In the genomic region with DNA sequence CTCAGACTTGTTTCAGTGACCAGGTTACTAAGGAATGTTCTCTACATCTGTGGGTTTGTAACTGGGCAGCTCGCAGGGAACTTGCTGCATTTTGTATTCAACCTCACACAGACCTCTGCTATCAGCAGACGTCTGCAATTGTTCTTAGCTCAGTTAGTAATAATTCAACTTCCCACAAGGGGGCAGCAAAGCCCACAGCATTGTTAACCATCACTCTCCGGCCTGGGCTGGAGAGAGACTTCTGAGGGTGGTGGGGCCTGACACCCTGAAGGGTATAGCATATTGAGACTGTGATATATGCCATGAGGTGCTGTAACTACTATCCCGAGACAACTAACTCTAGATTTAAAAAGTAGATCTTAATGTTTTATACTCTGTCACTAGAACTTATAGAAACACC, we compare ENCODE assay signal across 9 mouse cellular contexts. TPM values are rescaled to one million over a fixed set of nuclear protein-coding genes. Genes with fewer than 3 reads are reported as not detected.
DNase-seq lines count a peak whose midpoint lies in the region; ATAC-seq and TF ChIP-seq lines count a peak whose summit lies in the region.
"Had no signal": no experiment of that assay in that cellular context is flagged by ENCODE, and none has a peak within 500 bp of the region (broad histone marks: within the 10 kb centered on the region; RNA-seq: fewer than 3 reads in every experiment).

No protein-coding gene starts in this region.

- ATAC-seq in CD4-positive, CD25-positive, alpha-beta regulatory T cell, adult 4 months, result peak; percentile 80
- no peak; the same call in 1 of the 2 replicates for ATAC-seq in kidney, postnatal 0 days (replicated peaks; ENCODE audit: low FRiP score, low read depth)
- ATAC-seq in neural tube, embryonic 11.5 days (ENCODE audit: insufficient read depth, low FRiP score, low TSS enrichment), result peak; percentile 77

- no peaks in the 10 kb centered on the region for H3K36me3 ChIP-seq in heart, embryonic 10.5 days
- H3K36me3 ChIP-seq in kidney, postnatal 0 days (ENCODE audit: insufficient read depth, low read length), result no peaks in the 10 kb centered on the region
- no peaks in the 10 kb centered on the region for H3K36me3 ChIP-seq in liver, adult 2 months (ENCODE audit: control insufficient read depth, insufficient read depth, low read length)
- no peaks in the 10 kb centered on the region for H3K36me3 ChIP-seq in neural tube, embryonic 11.5 days (ENCODE audit: control insufficient read depth, insufficient read depth, low read length)

- H3K79me2 ChIP-seq in liver, adult 2 months (ENCODE audit: control insufficient read depth, insufficient read depth, low read length), result no peaks in the 10 kb centered on the region

- H3K27ac ChIP-seq in heart, embryonic 10.5 days, result no peak overlapping the region
- H3K27ac ChIP-seq in kidney, postnatal 0 days, result no peak overlapping the region
- H3K27ac ChIP-seq in liver, adult 2 months (replicated peaks; ENCODE audit: insufficient read depth, low read depth, low read length), result no peak overlapping the region
- H3K27ac ChIP-seq in neural tube, embryonic 11.5 days (ENCODE audit: low read depth, low read length), result no peak overlapping the region

- H3K4me2 ChIP-seq in kidney, postnatal 0 days (ENCODE audit: low read length), result no peak overlapping the region
- H3K4me2 ChIP-seq in neural tube, embryonic 11.5 days (ENCODE audit: low read depth), result no peak overlapping the region

- DNase-seq in adrenal gland, postnatal 14 days, result peak; percentile 80
- peak; percentile 66 for DNase-seq in embryo, embryonic 11.5 days (ENCODE audit: low read depth, low spot score)
- peak; percentile 82 for DNase-seq in heart, embryonic 10.5 days (ENCODE audit: low spot score)
- peak; percentile 85 for DNase-seq in kidney, postnatal 0 days (ENCODE audit: low spot score)
- DNase-seq in liver, adult 2 months (ENCODE audit: extremely low read depth, low read depth, low spot score), result peak; percentile 24
- peak; percentile 78 for DNase-seq in neural tube, embryonic 11.5 days (ENCODE audit: low spot score)
- DNase-seq in testis, postnatal 14 days (ENCODE audit: low spot score), result peak; percentile 31

- peak; percentile 83 for TF ChIP-seq CTCF in kidney, postnatal 0 days (IDR thresholded peaks at IDR 0.05; ENCODE audit: low read depth)
- peak; percentile 78 for TF ChIP-seq CTCF in liver, adult 2 months (IDR thresholded peaks at IDR 0.05; ENCODE audit: low read depth, low read length)

- no peak for TF ChIP-seq POLR2A in liver, adult 2 months (IDR thresholded peaks at IDR 0.05; ENCODE audit: extremely low read depth, insufficient read depth, low read length)

- no peaks in the 10 kb centered on the region; the same call in 1 of the 2 replicates for H3K27me3 ChIP-seq in heart, embryonic 10.5 days (ENCODE audit: insufficient read depth, poor library complexity, severe bottlenecking)
- H3K27me3 ChIP-seq in kidney, postnatal 0 days (ENCODE audit: insufficient read depth, low read length), result no peaks in the 10 kb centered on the region
- H3K27me3 ChIP-seq in liver, adult 2 months (ENCODE audit: control insufficient read depth, insufficient read depth, low read length), result no peaks in the 10 kb centered on the region
- no peaks in the 10 kb centered on the region for H3K27me3 ChIP-seq in neural tube, embryonic 11.5 days (ENCODE audit: control insufficient read depth, insufficient read depth, low read length)

- WGBS in heart, embryonic 10.5 days, result 14% methylated on average over 4 of the region's 4 CpGs
- 10% methylated on average over 4 of the region's 4 CpGs for WGBS in kidney, postnatal 0 days
- WGBS in liver, adult 2 months, result 13% methylated on average over 4 of the region's 4 CpGs
- WGBS in neural tube, embryonic 11.5 days, result 20% methylated on average over 4 of the region's 4 CpGs

- no peaks in the 10 kb centered on the region for H3K9me3 ChIP-seq in heart, embryonic 10.5 days
- no peaks in the 10 kb centered on the region for H3K9me3 ChIP-seq in kidney, postnatal 0 days (replicated peaks; ENCODE audit: low read length)
- no peaks in the 10 kb centered on the region for H3K9me3 ChIP-seq in neural tube, embryonic 11.5 days (ENCODE audit: control insufficient read depth, low read length)

- 0 out of 2 replicates have a peak, but pooled peaks cover 5% of the 10 kb centered on the region for H3K4me1 ChIP-seq in heart, embryonic 10.5 days
- H3K4me1 ChIP-seq in kidney, postnatal 0 days (replicated peaks; ENCODE audit: insufficient read depth, low read length), result no peaks in the 10 kb centered on the region
- no peaks in the 10 kb centered on the region for H3K4me1 ChIP-seq in liver, adult 2 months (ENCODE audit: control insufficient read depth, insufficient read depth, low read length)
- no peaks in the 10 kb centered on the region for H3K4me1 ChIP-seq in neural tube, embryonic 11.5 days (ENCODE audit: control insufficient read depth, insufficient read depth, low read length)

- no peak overlapping the region for H3K4me3 ChIP-seq in heart, embryonic 10.5 days
- no peak overlapping the region for H3K4me3 ChIP-seq in kidney, postnatal 0 days (replicated peaks; ENCODE audit: low read depth, low read length)
- H3K4me3 ChIP-seq in liver, adult 2 months (ENCODE audit: insufficient read depth, low read depth, low read length), result no peak overlapping the region
- H3K4me3 ChIP-seq in neural tube, embryonic 11.5 days (ENCODE audit: low read depth, low read length), result no peak overlapping the region
- H3K4me3 ChIP-seq: erythroblast, embryonic 14.5 days had no signal

- no peak overlapping the region for H3K9ac ChIP-seq in kidney, postnatal 0 days (ENCODE audit: low read depth, low read length)
- H3K9ac ChIP-seq in liver, adult 2 months (ENCODE audit: low read depth, low read length), result no peak overlapping the region
- H3K9ac ChIP-seq in neural tube, embryonic 11.5 days (ENCODE audit: low read length), result no peak overlapping the region

RNA-seq across cellular contexts. Expression of gene Slc36a4, which starts 24.3 kb away (rescaled TPM):
- polyA plus RNA-seq in CD4-positive, CD25-positive, alpha-beta regulatory T cell, adult 4 months (2017; shearing (Covaris generic)), result 1 to 10 TPM; 4.3 to 6.1 TPM
- 28.1 and 33.3 TPM in 2 replicates for total RNA-seq in adrenal gland, postnatal 14 days (2021)
- 9.2 and 11.1 TPM in 2 replicates for polyA plus RNA-seq in heart, embryonic 10.5 days (2016; fragmentation: Nextera tagmentation; extraction: Ambion mirVana)
- polyA plus RNA-seq in kidney, postnatal 0 days (2015; fragmentation: Nextera tagmentation; extraction: Ambion mirVana), result 13.5 and 13.8 TPM in 2 replicates
- 3.8 and 4.6 TPM in 2 replicates for total RNA-seq in liver, adult 2 months (2014; rRNA removed)
- 1.9 and 2.6 TPM in 2 replicates for polyA plus RNA-seq in liver, adult 2 months (2012; rRNA removed)
- polyA plus RNA-seq in neural tube, embryonic 11.5 days (2014; fragmentation: Nextera tagmentation; extraction: Ambion mirVana), result 21.7 and 23.6 TPM in 2 replicates

RNA-seq across cellular contexts. Expression of gene Deup1, which starts 57.5 kb away (rescaled TPM):
- under 1 TPM; 0.17 to 0.20 TPM for polyA plus RNA-seq in CD4-positive, CD25-positive, alpha-beta regulatory T cell, adult 4 months (2017; shearing (Covaris generic))
- 0.37 and 0.38 TPM in 2 replicates for total RNA-seq in adrenal gland, postnatal 14 days (2021)
- polyA plus RNA-seq in heart, embryonic 10.5 days (2016; fragmentation: Nextera tagmentation; extraction: Ambion mirVana), result 0.12 and 0.23 TPM in 2 replicates
- polyA plus RNA-seq in kidney, postnatal 0 days (2015; fragmentation: Nextera tagmentation; extraction: Ambion mirVana), result 0.70 and 0.74 TPM in 2 replicates
- 0.09 and 0.20 TPM in 2 replicates for total RNA-seq in liver, adult 2 months (2014; rRNA removed)
- polyA plus RNA-seq in liver, adult 2 months (2012; rRNA removed), result 0.02 TPM in 1 of 2 replicates, not detected in the other
- 0.08 and 0.85 TPM in 2 replicates for polyA plus RNA-seq in neural tube, embryonic 11.5 days (2014; fragmentation: Nextera tagmentation; extraction: Ambion mirVana)

Comparison
In these comparisons a context has a peak if more than half of its experiments do, and no peak if none do; other contexts are left out.
1. DNase-seq: peak in every context shown above with its lines; median percentile 85 in kidney, postnatal 0 days; 82 in heart, embryonic 10.5 days; 80 in adrenal gland, postnatal 14 days; 78 in neural tube, embryonic 11.5 days; 66 in embryo, embryonic 11.5 days; 31 in testis, postnatal 14 days; 24 in liver, adult 2 months.